Mouse (Mus musculus): ENCODE data around the gene Wbp1l. TPM values are rescaled to one million over a fixed set of nuclear protein-coding genes. Genes with fewer than 3 reads are reported as not detected.

Wbp1l gene
- polyA plus RNA-seq, 1 experiment from 2014 or later: 31.2 TPM

- no peaks in the 10 kb centered on the region for H3K27me3 ChIP-seq (ENCODE audit: control insufficient read depth, insufficient read depth, low read length)
- DNase-seq (ENCODE audit: low spot score) (no peak), ATAC-seq (ENCODE audit: low FRiP score, low TSS enrichment) (no peak)
- H3K4me2 ChIP-seq (replicated peaks; ENCODE audit: low read depth): no peak overlapping the region
- TF ChIP-seq EP300 (optimal IDR thresholded peaks at IDR 0.05) (no peak), CTCF (IDR thresholded peaks at IDR 0.05; ENCODE audit: low read depth) (no peak)
- H3K4me3 ChIP-seq (ENCODE audit: low read depth, low read length): no peak overlapping the region
- no peaks in the 10 kb centered on the region for H3K9me3 ChIP-seq (ENCODE audit: control insufficient read depth, low read length)
- WGBS: 72% methylated on average over 8 of the region's 8 CpGs
- H3K4me1 ChIP-seq (replicated peaks; ENCODE audit: control insufficient read depth, insufficient read depth): peaks cover 11% of the 10 kb centered on the region
- no peaks in the 10 kb centered on the region for H3K36me3 ChIP-seq (ENCODE audit: control insufficient read depth, insufficient read depth, low read length)
- no peak overlapping the region for H3K9ac ChIP-seq (ENCODE audit: low read length)
- H3K27ac ChIP-seq (replicated peaks): no peak overlapping the region
These were observed 18.5 kb downstream of the Wbp1l start for GRCm38 (mm10) chr19:46617361-46617760.

GRCm38 (mm10) chr19:46618322-46618721, 19.4 kb downstream of the Wbp1l start:
- Histone ChIP-seq H3K4me1 (replicated peaks; ENCODE audit: control insufficient read depth, insufficient read depth) (peaks cover 17% of the 10 kb centered on the region), H3K4me2 (replicated peaks; ENCODE audit: low read depth) (no peak overlapping the region)
- ATAC-seq (ENCODE audit: low FRiP score, low TSS enrichment): no peak

GRCm38 (mm10) chr19:46619001-46619400, 20.1 kb downstream of the Wbp1l start:
- peak; percentile 19; the same call in 1 of the 2 replicates for ATAC-seq (ENCODE audit: low FRiP score, low TSS enrichment)
- no peaks in the 10 kb centered on the region for H3K9me3 ChIP-seq (ENCODE audit: control insufficient read depth, low read length)
- peaks cover 17% of the 10 kb centered on the region for H3K4me1 ChIP-seq (replicated peaks; ENCODE audit: control insufficient read depth, insufficient read depth)
- peak; percentile 57 for DNase-seq (ENCODE audit: low spot score)
- 33% methylated on average over 19 of the region's 19 CpGs for WGBS
- H3K9ac ChIP-seq (ENCODE audit: low read length): no peak overlapping the region
- H3K27me3 ChIP-seq (ENCODE audit: control insufficient read depth, insufficient read depth, low read length): no peaks in the 10 kb centered on the region
- no peaks in the 10 kb centered on the region for H3K36me3 ChIP-seq (ENCODE audit: control insufficient read depth, insufficient read depth, low read length)
- no peak for TF ChIP-seq CTCF (IDR thresholded peaks at IDR 0.05; ENCODE audit: low read depth)
- no peak for TF ChIP-seq EP300 (optimal IDR thresholded peaks at IDR 0.05)
- H3K27ac ChIP-seq (replicated peaks): peak overlapping the region; percentile 45; the same call in 1 of the 2 replicates
- H3K4me2 ChIP-seq (replicated peaks; ENCODE audit: low read depth): no peak overlapping the region
- no peak overlapping the region for H3K4me3 ChIP-seq (ENCODE audit: low read depth, low read length)

More at GRCm38 (mm10) chr19:46618322-46618721, 19.4 kb downstream of the Wbp1l start:
- H3K27me3 ChIP-seq (ENCODE audit: control insufficient read depth, insufficient read depth, low read length): no peaks in the 10 kb centered on the region
- no peaks in the 10 kb centered on the region for H3K36me3 ChIP-seq (ENCODE audit: control insufficient read depth, insufficient read depth, low read length)
- TF ChIP-seq CTCF (IDR thresholded peaks at IDR 0.05; ENCODE audit: low read depth): no peak
- TF ChIP-seq EP300 (optimal IDR thresholded peaks at IDR 0.05): no peak
- no peak overlapping the region for H3K27ac ChIP-seq (replicated peaks)
- 52% methylated on average over 9 of the region's 9 CpGs for WGBS
- no peak overlapping the region for H3K9ac ChIP-seq (ENCODE audit: low read length)
- H3K4me3 ChIP-seq (ENCODE audit: low read depth, low read length): no peak overlapping the region
- no peak for DNase-seq (ENCODE audit: low spot score)
- no peaks in the 10 kb centered on the region for H3K9me3 ChIP-seq (ENCODE audit: control insufficient read depth, low read length)

- ATAC-seq (ENCODE audit: low FRiP score, low TSS enrichment) (no peak), DNase-seq (ENCODE audit: low spot score) (no peak)
- Histone ChIP-seq H3K9ac (ENCODE audit: low read length) (no peak overlapping the region), H3K4me2 (replicated peaks; ENCODE audit: low read depth) (no peak overlapping the region), H3K36me3 (ENCODE audit: control insufficient read depth, insufficient read depth, low read length) (no peaks in the 10 kb centered on the region), H3K27ac (replicated peaks) (0 out of 2 replicates have a peak overlapping the region, but pooled peaks have one; percentile 5), H3K27me3 (ENCODE audit: control insufficient read depth, insufficient read depth, low read length) (no peaks in the 10 kb centered on the region), H3K9me3 (ENCODE audit: control insufficient read depth, low read length) (no peaks in the 10 kb centered on the region), H3K4me3 (ENCODE audit: low read depth, low read length) (no peak overlapping the region), H3K4me1 (replicated peaks; ENCODE audit: control insufficient read depth, insufficient read depth) (peaks cover 17% of the 10 kb centered on the region)
- TF ChIP-seq EP300 (optimal IDR thresholded peaks at IDR 0.05): no peak
- TF ChIP-seq CTCF (IDR thresholded peaks at IDR 0.05; ENCODE audit: low read depth): no peak
- WGBS: 91% methylated on average over 6 of the region's 6 CpGs
These were observed 20.6 kb downstream of the Wbp1l start for GRCm38 (mm10) chr19:46619518-46619917.

- H3K4me1 ChIP-seq (replicated peaks; ENCODE audit: control insufficient read depth, insufficient read depth): peaks cover 17% of the 10 kb centered on the region
- no peaks in the 10 kb centered on the region for H3K36me3 ChIP-seq (ENCODE audit: control insufficient read depth, insufficient read depth, low read length)
- TF ChIP-seq CTCF (IDR thresholded peaks at IDR 0.05; ENCODE audit: low read depth) (no peak), EP300 (optimal IDR thresholded peaks at IDR 0.05) (no peak)
- H3K27ac ChIP-seq (replicated peaks): peak overlapping the region; percentile 14
- DNase-seq (ENCODE audit: low spot score): no peak
- no peak overlapping the region for H3K9ac ChIP-seq (ENCODE audit: low read length)
- H3K9me3 ChIP-seq (ENCODE audit: control insufficient read depth, low read length): no peaks in the 10 kb centered on the region
- 49% methylated on average over 14 of the region's 14 CpGs for WGBS
- H3K27me3 ChIP-seq (ENCODE audit: control insufficient read depth, insufficient read depth, low read length): no peaks in the 10 kb centered on the region
- H3K4me2 ChIP-seq (replicated peaks; ENCODE audit: low read depth): no peak overlapping the region
- no peak overlapping the region for H3K4me3 ChIP-seq (ENCODE audit: low read depth, low read length)
- no peak for ATAC-seq (ENCODE audit: low FRiP score, low TSS enrichment)
These were observed 21.3 kb downstream of the Wbp1l start for GRCm38 (mm10) chr19:46620016-46620808.
